Mouse (Mus musculus): Measurements from ENCODE around the gene Dscaml1. TPM values are rescaled to one million over a fixed set of nuclear protein-coding genes. Genes with fewer than 3 reads are reported as not detected.

The Dscaml1 gene
- polyA plus RNA-seq, 1 experiment from 2014 or later: 0.23 TPM

- Histone ChIP-seq H3K4me2 (no peak overlapping the region), H3K27ac (no peak overlapping the region), H3K4me3 (replicated peaks) (no peak overlapping the region), H3K4me1 (peaks cover 8% of the 10 kb centered on the region; the same call in 1 of the 2 replicates), H3K9me3 (no peaks in the 10 kb centered on the region), H3K36me3 (no peaks in the 10 kb centered on the region), H3K9ac (no peak overlapping the region), H3K27me3 (replicated peaks) (no peaks in the 10 kb centered on the region)
- 40% methylated on average over 10 of the region's 10 CpGs for WGBS
- no peak for ATAC-seq (ENCODE audit: insufficient read depth, low FRiP score, low read depth)
Observed at GRCm38 (mm10) chr9:45693424-45694237, 267.2 kb downstream of the Dscaml1 start.

GRCm38 (mm10) chr9:45694256-45694655 lies 267.8 kb downstream of the Dscaml1 start:
- Histone ChIP-seq H3K4me2 (no peak overlapping the region), H3K27ac (no peak overlapping the region), H3K27me3 (replicated peaks) (no peaks in the 10 kb centered on the region), H3K9ac (no peak overlapping the region), H3K4me1 (peaks cover 8% of the 10 kb centered on the region; the same call in 1 of the 2 replicates), H3K4me3 (replicated peaks) (no peak overlapping the region), H3K36me3 (no peaks in the 10 kb centered on the region), H3K9me3 (no peaks in the 10 kb centered on the region)
- ATAC-seq (ENCODE audit: insufficient read depth, low FRiP score, low read depth): no peak
- WGBS: 19% methylated on average over 2 of the region's 2 CpGs

- H3K4me2 ChIP-seq: no peak overlapping the region
- no peak for ATAC-seq (ENCODE audit: insufficient read depth, low FRiP score, low read depth)
- H3K9me3 ChIP-seq: no peaks in the 10 kb centered on the region
- 76% methylated on average over 10 of the region's 10 CpGs for WGBS
- H3K27ac ChIP-seq: no peak overlapping the region
- H3K27me3 ChIP-seq (replicated peaks): 0 out of 2 replicates have a peak, but pooled peaks cover 4% of the 10 kb centered on the region
- H3K4me1 ChIP-seq: no peaks in the 10 kb centered on the region
- no peak overlapping the region for H3K4me3 ChIP-seq (replicated peaks)
- H3K9ac ChIP-seq: no peak overlapping the region
- no peaks in the 10 kb centered on the region for H3K36me3 ChIP-seq
Observed at GRCm38 (mm10) chr9:45699171-45699570, 272.7 kb downstream of the Dscaml1 start.

GRCm38 (mm10) chr9:45703236-45703635 lies 276.8 kb downstream of the Dscaml1 start:
- Histone ChIP-seq H3K4me2 (no peak overlapping the region), H3K36me3 (no peaks in the 10 kb centered on the region), H3K4me3 (replicated peaks) (no peak overlapping the region), H3K9me3 (no peaks in the 10 kb centered on the region), H3K27ac (no peak overlapping the region), H3K27me3 (replicated peaks) (0 out of 2 replicates have a peak, but pooled peaks cover 4% of the 10 kb centered on the region), H3K4me1 (no peaks in the 10 kb centered on the region), H3K9ac (no peak overlapping the region)
- ATAC-seq (ENCODE audit: insufficient read depth, low FRiP score, low read depth): no peak
- WGBS: 73% methylated on average over 3 of the region's 3 CpGs

- H3K27me3 ChIP-seq (replicated peaks): 0 out of 2 replicates have a peak, but pooled peaks cover 4% of the 10 kb centered on the region
- no peak overlapping the region for H3K27ac ChIP-seq
- H3K36me3 ChIP-seq: no peaks in the 10 kb centered on the region
- H3K9ac ChIP-seq: no peak overlapping the region
- no peak for ATAC-seq (ENCODE audit: insufficient read depth, low FRiP score, low read depth)
- no peaks in the 10 kb centered on the region for H3K4me1 ChIP-seq
- 70% methylated on average over 3 of the region's 3 CpGs for WGBS
- H3K4me3 ChIP-seq (replicated peaks): no peak overlapping the region
- H3K4me2 ChIP-seq: no peak overlapping the region
- no peaks in the 10 kb centered on the region for H3K9me3 ChIP-seq
Observed at GRCm38 (mm10) chr9:45704441-45704840, 278.0 kb downstream of the Dscaml1 start.

GRCm38 (mm10) chr9:45710300-45710699 lies 283.9 kb downstream of the Dscaml1 start:
- no peak for ATAC-seq (ENCODE audit: insufficient read depth, low FRiP score, low read depth)
- H3K27ac ChIP-seq: no peak overlapping the region
- no peak overlapping the region for H3K9ac ChIP-seq
- no peaks in the 10 kb centered on the region for H3K36me3 ChIP-seq
- no peaks in the 10 kb centered on the region for H3K4me1 ChIP-seq
- H3K27me3 ChIP-seq (replicated peaks): no peaks in the 10 kb centered on the region
- WGBS: 56% methylated on average over 11 of the region's 11 CpGs
- H3K4me3 ChIP-seq (replicated peaks): no peak overlapping the region
- H3K4me2 ChIP-seq: no peak overlapping the region
- H3K9me3 ChIP-seq: no peaks in the 10 kb centered on the region

GRCm38 (mm10) chr9:45715387-45715786 lies 289.0 kb downstream of the Dscaml1 start:
- 56% methylated on average over 3 of the region's 3 CpGs for WGBS
- Histone ChIP-seq H3K9me3 (no peaks in the 10 kb centered on the region), H3K27me3 (replicated peaks) (no peaks in the 10 kb centered on the region), H3K4me1 (no peaks in the 10 kb centered on the region), H3K4me2 (no peak overlapping the region), H3K4me3 (replicated peaks) (no peak overlapping the region), H3K27ac (no peak overlapping the region), H3K9ac (no peak overlapping the region), H3K36me3 (no peaks in the 10 kb centered on the region)
- no peak for ATAC-seq (ENCODE audit: insufficient read depth, low FRiP score, low read depth)

- Histone ChIP-seq H3K4me1 (no peaks in the 10 kb centered on the region), H3K9ac (no peak overlapping the region), H3K27me3 (replicated peaks) (no peaks in the 10 kb centered on the region)
Observed at GRCm38 (mm10) chr9:45719997-45720396, 293.6 kb downstream of the Dscaml1 start.

GRCm38 (mm10) chr9:45731851-45732250 lies 305.4 kb downstream of the Dscaml1 start:
- no peak for ATAC-seq (ENCODE audit: insufficient read depth, low FRiP score, low read depth)
- no peak overlapping the region for H3K27ac ChIP-seq
- H3K36me3 ChIP-seq: no peaks in the 10 kb centered on the region
- 79% methylated on average over 5 of the region's 5 CpGs for WGBS
- no peaks in the 10 kb centered on the region for H3K4me1 ChIP-seq
- H3K4me3 ChIP-seq (replicated peaks): no peak overlapping the region
- no peak overlapping the region for H3K4me2 ChIP-seq
- no peaks in the 10 kb centered on the region for H3K9me3 ChIP-seq
- no peaks in the 10 kb centered on the region for H3K27me3 ChIP-seq (replicated peaks)
- H3K9ac ChIP-seq: no peak overlapping the region

More at GRCm38 (mm10) chr9:45719997-45720396, 293.6 kb downstream of the Dscaml1 start:
- H3K27ac ChIP-seq: no peak overlapping the region
- WGBS: 67% methylated on average over 7 of the region's 7 CpGs
- H3K9me3 ChIP-seq: no peaks in the 10 kb centered on the region
- H3K4me2 ChIP-seq: no peak overlapping the region
- ATAC-seq (ENCODE audit: insufficient read depth, low FRiP score, low read depth): no peak
- H3K4me3 ChIP-seq (replicated peaks): no peak overlapping the region
- no peaks in the 10 kb centered on the region for H3K36me3 ChIP-seq

- no peak overlapping the region for H3K27ac ChIP-seq
- no peaks in the 10 kb centered on the region for H3K4me1 ChIP-seq
- no peak overlapping the region for H3K9ac ChIP-seq
- no peak overlapping the region for H3K4me3 ChIP-seq (replicated peaks)
- no peak for ATAC-seq (ENCODE audit: insufficient read depth, low FRiP score, low read depth)
- no peak overlapping the region for H3K4me2 ChIP-seq
- 68% methylated on average over 6 of the region's 6 CpGs for WGBS
- H3K9me3 ChIP-seq: no peaks in the 10 kb centered on the region
- H3K27me3 ChIP-seq (replicated peaks): no peaks in the 10 kb centered on the region
- no peaks in the 10 kb centered on the region for H3K36me3 ChIP-seq
Observed at GRCm38 (mm10) chr9:45733246-45733645, 306.8 kb downstream of the Dscaml1 start.

- Histone ChIP-seq H3K4me3 (replicated peaks) (no peak overlapping the region), H3K9ac (no peak overlapping the region), H3K36me3 (no peaks in the 10 kb centered on the region), H3K4me1 (no peaks in the 10 kb centered on the region), H3K9me3 (no peaks in the 10 kb centered on the region), H3K27me3 (replicated peaks) (no peaks in the 10 kb centered on the region), H3K4me2 (no peak overlapping the region), H3K27ac (no peak overlapping the region)
- ATAC-seq (ENCODE audit: insufficient read depth, low FRiP score, low read depth): no peak
- 63% methylated on average over 12 of the region's 12 CpGs for WGBS
Observed at GRCm38 (mm10) chr9:45739001-45739701, 312.7 kb downstream of the Dscaml1 start.
